Mouse (Mus musculus) common myeloid progenitor, adult 5-6 weeks (primary cell): ENCODE data around the gene Mbd3l2. TPM values are rescaled to one million over a fixed set of nuclear protein-coding genes. Genes with fewer than 3 reads are reported as not detected.
"Not testable (repeated sequence)": the region's sequence is repeated elsewhere in the genome, so short reads cannot be mapped to it uniquely, and the experiment has no call there.

ENCODE experiments used
- ATAC-seq: replicated peaks from 2 replicates; pipeline ENCODE4 v1.8.0; 2016; ENCODE audit warnings: low read depth, mild to moderate bottlenecking, moderate TSS enrichment, inconsistent platforms; ENCODE audit not compliant: poor library complexity, severe bottlenecking
- total RNA-seq: library from RNA; stranded (forward); fragments of 200-1000, 187-1606 nt; gene quantifications from 2 replicates; pipeline ENCODE4 v1.2.3, GENCODE M21; 2017

The Mbd3l2 gene
- not detected in 2 replicates for total RNA-seq

- no peak for ATAC-seq
These were observed at the start of gene Mbd3l2 for GRCm38 (mm10) chr9:18430354-18430753. Mbd3l2 (plus strand) TSS chr9:18430654.

GRCm38 (mm10) chr9:18385782-18386181 lies 44.7 kb upstream of the Mbd3l2 start:
- no peak for ATAC-seq

DNA sequence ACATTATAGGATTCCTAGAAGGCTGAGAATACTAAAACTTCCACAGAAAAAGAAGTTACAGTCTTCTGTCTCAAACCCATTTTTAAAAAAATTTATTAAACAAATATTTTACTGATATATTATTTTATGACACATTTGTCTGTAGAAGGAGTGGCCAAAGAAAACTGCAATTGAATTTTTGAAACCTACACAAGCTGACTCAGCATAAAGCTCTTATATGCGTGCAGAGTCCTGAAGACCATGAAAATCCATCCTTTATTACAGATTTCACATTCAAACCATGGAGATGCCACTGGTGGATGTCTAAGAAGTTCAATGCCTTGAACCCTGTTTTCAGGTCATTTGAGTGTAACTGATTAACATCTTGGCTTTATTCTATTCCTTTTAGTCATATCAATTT lies 30.8 kb upstream of the Mbd3l2 start:
- ATAC-seq = no peak

- not testable (repeated sequence) for ATAC-seq
These were observed 27.6 kb upstream of the Mbd3l2 start, which contains the start of gene Naalad2 for GRCm38 (mm10) chr9:18402895-18403294. Naalad2 (minus strand) TSS chr9:18402995.

DNA sequence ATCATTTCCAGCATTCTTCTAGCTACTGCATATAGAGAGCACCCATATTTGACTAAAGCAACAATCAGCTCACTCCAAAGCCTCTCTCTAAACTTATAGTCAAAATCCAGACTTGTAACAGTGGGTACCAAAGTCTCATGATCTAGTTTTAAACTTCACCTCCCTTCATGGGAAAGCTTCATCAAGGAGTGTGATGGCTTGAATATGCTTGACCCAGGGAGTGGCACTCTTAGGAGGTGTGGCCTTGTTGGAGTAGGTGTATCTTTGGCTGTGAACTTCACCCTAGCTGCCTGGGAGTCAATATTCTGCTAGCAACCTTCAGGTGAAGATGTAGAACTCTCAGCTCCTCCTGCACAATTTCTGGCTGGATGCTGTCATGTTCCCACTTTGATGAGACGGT lies 26.3 kb upstream of the Mbd3l2 start, which contains the start of gene Ubtfl1:
Gene Ubtfl1, plus strand, starts transcription at position 301 of the 400 bp plus-strand sequence.
- no peak for ATAC-seq

- not testable (repeated sequence) for ATAC-seq
These were observed 18.1 kb upstream of the Mbd3l2 start for GRCm38 (mm10) chr9:18412371-18412770.

DNA sequence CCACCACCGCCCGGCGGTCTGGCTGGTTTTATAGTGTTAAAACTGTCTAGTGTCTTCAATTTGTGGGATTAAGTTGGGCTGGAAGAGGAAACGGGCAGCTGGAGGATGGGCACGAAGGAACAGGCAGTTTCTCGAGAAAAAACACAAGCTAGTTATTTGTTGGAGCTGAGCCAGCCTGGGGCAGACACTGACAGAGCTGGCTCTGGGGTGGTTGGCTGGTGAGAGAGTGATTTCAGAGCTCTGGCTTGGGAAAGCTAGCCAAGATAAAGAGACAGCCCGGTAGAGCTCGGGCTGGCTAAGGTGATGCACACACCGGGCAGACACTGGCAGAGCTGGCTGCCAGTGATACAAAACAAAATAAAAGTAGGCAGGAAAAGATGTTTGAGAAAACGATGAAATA lies 1.2 kb downstream of the Mbd3l2 start:
- ATAC-seq = no peak

DNA sequence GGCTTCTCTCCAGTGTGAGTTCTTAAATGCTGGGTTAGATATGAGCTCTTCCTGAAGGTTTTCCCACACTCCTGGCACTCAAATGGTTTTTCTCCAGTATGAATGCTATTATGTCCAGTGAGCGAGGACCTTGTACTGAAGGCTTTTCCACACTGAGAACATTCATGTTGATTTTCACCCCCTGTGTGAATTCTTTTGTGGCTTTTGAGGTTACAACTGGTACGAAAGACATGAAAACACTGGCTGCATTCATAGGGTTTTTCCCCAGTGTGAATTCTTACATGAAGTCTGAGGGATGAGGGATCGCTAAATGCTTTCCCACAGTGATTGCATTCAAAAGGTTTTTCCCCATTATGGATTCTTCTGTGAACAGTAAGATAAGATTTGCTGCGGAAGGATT lies 26.1 kb downstream of the Mbd3l2 start:
- ATAC-seq = no peak

GRCm38 (mm10) chr9:18467350-18467749 lies 36.9 kb downstream of the Mbd3l2 start:
- ATAC-seq = no peak

GRCm38 (mm10) chr9:18468005-18468404 lies 37.6 kb downstream of the Mbd3l2 start:
- ATAC-seq = 0 out of 2 replicates have a peak, but pooled peaks have one; percentile 32

DNA sequence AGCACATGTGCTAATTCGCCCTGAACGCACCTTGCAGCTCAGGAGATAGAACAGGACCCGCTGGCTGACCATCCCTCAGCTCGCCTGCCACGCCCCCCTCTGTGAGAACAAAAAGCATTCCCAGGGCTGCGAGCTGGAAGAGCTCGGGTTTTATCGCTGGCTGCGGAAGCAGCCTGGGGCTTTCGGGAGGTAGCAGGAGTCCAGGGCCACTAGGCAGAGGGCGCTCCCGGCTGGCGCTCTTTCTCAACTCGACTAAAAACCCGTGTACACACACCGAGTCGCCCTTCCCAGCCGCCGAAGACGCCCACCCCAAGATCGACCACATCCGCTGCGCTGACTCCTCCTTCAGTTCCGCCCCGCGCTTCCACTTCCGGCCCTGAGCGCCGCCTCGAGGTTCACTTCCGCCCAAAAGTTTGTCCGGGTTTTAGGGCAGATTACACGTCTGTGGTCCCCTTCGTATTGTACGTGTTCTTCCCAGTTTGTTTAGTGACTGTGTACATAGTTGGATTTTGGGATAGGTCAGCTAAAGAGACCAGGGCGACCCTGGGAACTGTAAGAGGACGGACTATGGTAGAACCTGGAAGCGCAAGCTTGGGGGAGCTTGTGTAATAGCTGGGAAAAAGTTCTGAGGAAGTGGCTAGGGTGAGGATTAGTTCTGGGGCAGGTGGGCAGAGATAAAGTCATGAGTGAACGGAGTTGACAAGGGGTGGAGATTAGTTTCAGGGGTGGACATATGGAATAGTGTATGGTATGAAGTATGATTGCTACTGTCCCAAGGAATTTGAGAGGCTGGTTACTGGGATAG lies 43.1 kb downstream of the Mbd3l2 start:
- ATAC-seq = peak; percentile 99

- ATAC-seq = no peak
These were observed 47.7 kb downstream of the Mbd3l2 start, which contains the start of the genes Zfp558 and Mbd3l1 for GRCm38 (mm10) chr9:18478168-18478567. Zfp558 (minus strand) TSS chr9:18478268. Mbd3l1 (plus strand) TSS chr9:18478359.

Other genes starting within 250 kb of the Mbd3l2 start
- 98.5 and 106 TPM in 2 replicates for gene Chordc1, start 138.5 kb upstream of the Mbd3l2 start, total RNA-seq
- not detected in 2 replicates for gene Naalad2, start 27.7 kb upstream of the Mbd3l2 start, total RNA-seq
- not detected in 2 replicates for gene Ubtfl1, start 26.2 kb upstream of the Mbd3l2 start, total RNA-seq
- gene Zfp558, start 47.6 kb downstream of the Mbd3l2 start, total RNA-seq = 1.5 and 2.1 TPM in 2 replicates
- gene Mbd3l1, start 47.7 kb downstream of the Mbd3l2 start, total RNA-seq = not detected in 2 replicates
- not detected in 2 replicates for gene Muc16, start 243.9 kb downstream of the Mbd3l2 start, total RNA-seq